Mouse (Mus musculus) midbrain, embryonic 11.5 days (tissue): ENCODE measurements around the gene Rab11fip3. TPM values are rescaled to one million over a fixed set of nuclear protein-coding genes. Genes with fewer than 3 reads are reported as not detected.

Source experiments
- ATAC-seq: fragments of 200-750 bp; cut with Nextera tagmentation; 2 replicates; pipeline ENCODE4 v1.8.0; 2017; ENCODE audit warnings: moderate TSS enrichment, moderate library complexity; ENCODE audit not compliant: low FRiP score
- DNase-seq: peaks from one replicate; pipeline ENCODE4 v3.0.0; 2015; ENCODE audit warnings: low spot score; ENCODE audit errors: missing footprints
- H3K27ac ChIP-seq: fragments of 300-500 bp; sonication (generic); 2 replicates; pipeline ENCODE4 v1.5.1; 2014; ENCODE audit warnings: low read depth, low read length
- H3K27me3 ChIP-seq: fragments of 300-500 bp; sonication (generic); 2 replicates; pipeline ENCODE4 v1.6.1; 2014; ENCODE audit warnings: mild to moderate bottlenecking, low read length, moderate library complexity, mixed read lengths; ENCODE audit not compliant: control insufficient read depth, insufficient read depth
- H3K36me3 ChIP-seq: fragments of 300-500 bp; sonication (generic); 2 replicates; pipeline ENCODE4 v1.6.1; 2014; ENCODE audit warnings: mild to moderate bottlenecking, low read length, moderate library complexity, mixed read lengths; ENCODE audit not compliant: control insufficient read depth, insufficient read depth
- H3K4me1 ChIP-seq: fragments of 300-500 bp; sonication (generic); 2 replicates; pipeline ENCODE4 v1.6.1; 2014; ENCODE audit warnings: low read length; ENCODE audit not compliant: control insufficient read depth, insufficient read depth
- H3K4me2 ChIP-seq: fragments of 300-500 bp; sonication (generic); 2 replicates; pipeline ENCODE4 v1.6.1; 2014; ENCODE audit warnings: mild to moderate bottlenecking, moderate library complexity
- H3K4me3 ChIP-seq: fragments of 300-500 bp; sonication (generic); 2 replicates; pipeline ENCODE4 v1.5.1; 2014; ENCODE audit warnings: low read depth, low read length
- H3K9ac ChIP-seq: fragments of 300-500 bp; sonication (generic); 2 replicates; pipeline ENCODE4 v1.6.1; 2014; ENCODE audit warnings: low read length
- H3K9me3 ChIP-seq: fragments of 300-500 bp; sonication (generic); 2 replicates; pipeline ENCODE4 v1.6.1; 2016; ENCODE audit warnings: low read length; ENCODE audit not compliant: control insufficient read depth
- WGBS: fragments of 180-500 bp; shearing (Covaris S2); extraction: QIAGEN DNeasy Blood & Tissue Kit; methylation state at CpG from one replicate; pipeline ENCODE4 v1.1.7; 2014; 5-methylcytosine and 5-hydroxymethylcytosine counted together
- polyA plus RNA-seq: library from polyadenylated mRNA; unstranded; fragments of >200 nt; fragmentation: Nextera tagmentation; extraction: Ambion mirVana; gene quantifications from 2 replicates; pipeline ENCODE4 v1.2.1, GENCODE M21; 2014

The Rab11fip3 gene
- polyA plus RNA-seq, 1 experiment from 2014 or later = 18.2 TPM

- H3K4me3 ChIP-seq = no peak overlapping the region
- 94% methylated on average over 5 of the region's 5 CpGs for WGBS
- DNase-seq = no peak
- no peak overlapping the region for H3K27ac ChIP-seq
- no peaks in the 10 kb centered on the region for H3K27me3 ChIP-seq
- no peaks in the 10 kb centered on the region for H3K36me3 ChIP-seq
- H3K9me3 ChIP-seq = no peaks in the 10 kb centered on the region
- peaks cover 10% of the 10 kb centered on the region for H3K4me1 ChIP-seq
- H3K4me2 ChIP-seq = no peak overlapping the region
- no peak overlapping the region for H3K9ac ChIP-seq
- no peak for ATAC-seq
Observed at GRCm38 (mm10) chr17:25979829-25980738, 89.3 kb downstream of the Rab11fip3 start.

- Histone ChIP-seq H3K4me3 (no peak overlapping the region), H3K27me3 (no peaks in the 10 kb centered on the region), H3K9me3 (no peaks in the 10 kb centered on the region), H3K9ac (no peak overlapping the region), H3K4me2 (no peak overlapping the region), H3K36me3 (peaks cover 2% of the 10 kb centered on the region; the same call in 1 of the 2 replicates), H3K4me1 (no peaks in the 10 kb centered on the region), H3K27ac (no peak overlapping the region)
- 90% methylated on average over 4 of the region's 4 CpGs for WGBS
- DNase-seq (no peak), ATAC-seq (no peak)
Observed at GRCm38 (mm10) chr17:25970954-25971707, 98.2 kb downstream of the Rab11fip3 start.

- H3K27me3 ChIP-seq = no peaks in the 10 kb centered on the region
- no peak overlapping the region for H3K4me2 ChIP-seq
- no peak overlapping the region for H3K4me3 ChIP-seq
- peaks cover 2% of the 10 kb centered on the region; the same call in 1 of the 2 replicates for H3K36me3 ChIP-seq
- 96% methylated on average over 9 of the region's 9 CpGs for WGBS
- no peaks in the 10 kb centered on the region for H3K9me3 ChIP-seq
- no peak overlapping the region for H3K9ac ChIP-seq
- no peak overlapping the region for H3K27ac ChIP-seq
- DNase-seq = no peak
- no peaks in the 10 kb centered on the region for H3K4me1 ChIP-seq
- no peak for ATAC-seq
Observed at GRCm38 (mm10) chr17:25970448-25970847, 98.9 kb downstream of the Rab11fip3 start.

GRCm38 (mm10) chr17:25968176-25968575, 101.2 kb downstream of the Rab11fip3 start:
- WGBS = 82% methylated on average over 1 of the region's 1 CpGs
- H3K4me2 ChIP-seq = no peak overlapping the region
- H3K9me3 ChIP-seq = no peaks in the 10 kb centered on the region
- no peaks in the 10 kb centered on the region for H3K4me1 ChIP-seq
- no peak overlapping the region for H3K4me3 ChIP-seq
- no peak for DNase-seq
- no peaks in the 10 kb centered on the region for H3K27me3 ChIP-seq
- H3K9ac ChIP-seq = no peak overlapping the region
- no peak for ATAC-seq
- no peak overlapping the region for H3K27ac ChIP-seq
- H3K36me3 ChIP-seq = peaks cover 2% of the 10 kb centered on the region; the same call in 1 of the 2 replicates

GRCm38 (mm10) chr17:25967652-25968051, 101.7 kb downstream of the Rab11fip3 start:
- H3K9me3 ChIP-seq = no peaks in the 10 kb centered on the region
- H3K9ac ChIP-seq = no peak overlapping the region
- DNase-seq (no peak), ATAC-seq (no peak)
- no peak overlapping the region for H3K4me2 ChIP-seq
- 82% methylated on average over 3 of the region's 3 CpGs for WGBS
- H3K4me3 ChIP-seq = no peak overlapping the region
- no peaks in the 10 kb centered on the region for H3K4me1 ChIP-seq
- H3K27ac ChIP-seq = no peak overlapping the region
- H3K36me3 ChIP-seq = no peaks in the 10 kb centered on the region
- no peaks in the 10 kb centered on the region for H3K27me3 ChIP-seq

GRCm38 (mm10) chr17:25964271-25964670, 105.1 kb downstream of the Rab11fip3 start:
- no peak for ATAC-seq
- H3K9me3 ChIP-seq = no peaks in the 10 kb centered on the region
- no peak overlapping the region for H3K27ac ChIP-seq
- H3K27me3 ChIP-seq = no peaks in the 10 kb centered on the region
- no peak overlapping the region for H3K9ac ChIP-seq
- no peaks in the 10 kb centered on the region for H3K4me1 ChIP-seq
- no peak overlapping the region for H3K4me3 ChIP-seq
- H3K4me2 ChIP-seq = no peak overlapping the region
- H3K36me3 ChIP-seq = no peaks in the 10 kb centered on the region; the same call in 1 of the 2 replicates
- WGBS = 92% methylated on average over 7 of the region's 7 CpGs
- peak; percentile 66 for DNase-seq

GRCm38 (mm10) chr17:25962413-25962905, 106.9 kb downstream of the Rab11fip3 start:
- WGBS = 95% methylated on average over 7 of the region's 7 CpGs
- no peaks in the 10 kb centered on the region for H3K27me3 ChIP-seq
- no peaks in the 10 kb centered on the region for H3K9me3 ChIP-seq
- H3K9ac ChIP-seq = no peak overlapping the region
- DNase-seq (no peak), ATAC-seq (no peak)
- no peak overlapping the region for H3K4me3 ChIP-seq
- no peaks in the 10 kb centered on the region; the same call in 1 of the 2 replicates for H3K36me3 ChIP-seq
- H3K4me1 ChIP-seq = no peaks in the 10 kb centered on the region
- H3K4me2 ChIP-seq = no peak overlapping the region
- no peak overlapping the region for H3K27ac ChIP-seq

- Histone ChIP-seq H3K4me1 (no peaks in the 10 kb centered on the region), H3K9me3 (no peaks in the 10 kb centered on the region), H3K36me3 (no peaks in the 10 kb centered on the region; the same call in 1 of the 2 replicates), H3K9ac (no peak overlapping the region), H3K4me3 (no peak overlapping the region), H3K27me3 (no peaks in the 10 kb centered on the region), H3K4me2 (no peak overlapping the region), H3K27ac (no peak overlapping the region)
- ATAC-seq (no peak), DNase-seq (peak; percentile 57)
- 94% methylated on average over 5 of the region's 5 CpGs for WGBS
Observed at GRCm38 (mm10) chr17:25961566-25961965, 107.8 kb downstream of the Rab11fip3 start.
